Mouse (Mus musculus) hindbrain, embryonic 15.5 days (tissue): ENCODE data around the gene Oxnad1. TPM values are rescaled to one million over a fixed set of nuclear protein-coding genes. Genes with fewer than 3 reads are reported as not detected.
"Not testable (repeated sequence)": the region's sequence is repeated elsewhere in the genome, so short reads cannot be mapped to it uniquely, and the experiment has no call there.

Source experiments
- ATAC-seq: fragments of 200-750 bp; cut with Nextera tagmentation; 2 replicates; pipeline ENCODE4 v1.8.0; 2017; ENCODE audit warnings: low read depth, moderate number of reproducible peaks, moderate TSS enrichment; ENCODE audit not compliant: low FRiP score
- H3K27ac ChIP-seq: fragments of 300-500 bp; sonication (generic); replicated peaks from 2 replicates; pipeline ENCODE4 v1.5.1; 2015; ENCODE audit warnings: mild to moderate bottlenecking, inconsistent platforms
- H3K27me3 ChIP-seq: fragments of 300-500 bp; sonication (generic); 2 replicates; pipeline ENCODE4 v1.6.1; 2015; ENCODE audit warnings: control low read depth, inconsistent platforms
- H3K36me3 ChIP-seq: fragments of 300-500 bp; sonication (generic); 2 replicates; pipeline ENCODE4 v1.6.1; 2015; ENCODE audit warnings: control low read depth, inconsistent platforms
- H3K4me1 ChIP-seq: fragments of 300-500 bp; sonication (generic); replicated peaks from 2 replicates; pipeline ENCODE4 v1.6.1; 2015; ENCODE audit warnings: control low read depth, inconsistent platforms
- H3K4me2 ChIP-seq: fragments of 300-500 bp; sonication (generic); 2 replicates; pipeline ENCODE4 v1.6.1; 2015; ENCODE audit warnings: moderate library complexity, mild to moderate bottlenecking, inconsistent platforms
- H3K4me3 ChIP-seq: fragments of 300-500 bp; sonication (generic); 2 replicates; pipeline ENCODE4 v1.5.1; 2015; ENCODE audit warnings: mild to moderate bottlenecking, inconsistent platforms
- H3K9ac ChIP-seq: fragments of 300-500 bp; sonication (generic); 2 replicates; pipeline ENCODE4 v1.6.1; 2015; ENCODE audit warnings: inconsistent platforms
- H3K9me3 ChIP-seq: fragments of 300-500 bp; sonication (generic); 2 replicates; pipeline ENCODE4 v1.6.1; 2016; ENCODE audit warnings: control low read depth, inconsistent platforms
- WGBS: fragments of 180-500 bp; shearing (Covaris S2); methylation state at CpG from one replicate; pipeline ENCODE4 v1.1.7; 2015; 5-methylcytosine and 5-hydroxymethylcytosine counted together
- polyA plus RNA-seq: library from polyadenylated mRNA; unstranded; fragments of >200 nt; fragmentation: Nextera tagmentation; extraction: Ambion mirVana; gene quantifications from 2 replicates; pipeline ENCODE4 v1.2.1, GENCODE M21; 2015

Gene Oxnad1
- polyA plus RNA-seq, 1 experiment from 2014 or later, result 20.8 TPM

DNA sequence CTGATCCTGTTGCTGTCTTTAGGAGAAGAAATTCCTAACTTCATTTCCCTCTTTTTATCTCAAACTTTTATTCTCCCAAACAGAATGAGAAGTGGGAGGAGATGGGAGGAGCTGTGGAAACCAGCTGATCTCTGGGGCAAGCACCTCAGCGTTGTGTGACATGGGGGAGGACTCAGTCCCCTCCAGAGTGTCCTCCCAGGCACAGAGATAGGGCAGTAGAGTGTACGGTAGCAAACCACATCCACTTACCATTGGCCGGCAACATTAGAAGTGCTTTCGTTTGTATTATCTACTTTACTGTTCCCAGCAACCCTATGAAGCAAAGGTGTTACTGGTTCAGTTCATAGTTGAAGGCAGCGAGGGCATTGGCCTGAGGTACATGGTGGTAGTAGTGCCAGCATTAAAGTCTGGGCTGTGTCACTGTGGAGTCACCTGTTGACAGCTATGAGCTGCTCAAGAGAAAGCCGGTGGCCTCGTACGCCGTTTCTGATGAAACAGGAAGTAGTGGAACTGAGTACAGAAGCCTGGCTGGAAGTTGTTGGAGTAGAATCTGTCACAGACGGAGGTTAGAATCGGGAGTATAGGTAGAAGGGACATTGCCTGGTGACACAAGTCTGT is 8.4 kb downstream of the Oxnad1 start:
- Histone ChIP-seq H3K4me1 (no peaks in the 10 kb centered on the region), H3K36me3 (peaks cover 48% of the 10 kb centered on the region), H3K27ac (no peak overlapping the region), H3K4me2 (no peak overlapping the region), H3K9ac (no peak overlapping the region), H3K9me3 (no peaks in the 10 kb centered on the region), H3K4me3 (no peak overlapping the region), H3K27me3 (no peaks in the 10 kb centered on the region)
- 95% methylated on average over 11 of the region's 11 CpGs for WGBS
- ATAC-seq, result no peak

DNA sequence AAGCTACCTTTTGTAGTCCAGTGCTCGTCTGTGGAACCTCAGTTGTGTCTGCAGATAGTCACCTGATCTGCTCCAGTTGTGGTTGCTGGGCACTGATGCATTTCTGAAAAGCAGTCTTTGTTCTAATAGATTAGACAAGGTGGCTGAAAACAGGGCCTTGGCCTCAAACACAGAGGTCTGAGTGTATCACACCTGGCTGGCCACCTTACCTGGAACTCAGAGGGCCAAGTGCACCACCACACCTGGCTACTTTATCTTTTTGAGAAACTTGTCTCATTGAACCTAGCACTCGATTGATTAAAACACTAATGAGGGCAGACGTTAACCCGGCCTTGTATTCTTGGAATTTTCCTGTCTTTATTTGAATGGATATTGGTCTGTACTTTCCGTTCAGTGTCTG is 10.5 kb downstream of the Oxnad1 start:
- no peak for ATAC-seq
- Histone ChIP-seq H3K36me3 (peaks cover 68% of the 10 kb centered on the region), H3K9me3 (no peaks in the 10 kb centered on the region), H3K9ac (no peak overlapping the region), H3K4me1 (no peaks in the 10 kb centered on the region), H3K27ac (no peak overlapping the region), H3K4me2 (no peak overlapping the region), H3K4me3 (no peak overlapping the region), H3K27me3 (no peaks in the 10 kb centered on the region)
- WGBS, result 93% methylated on average over 5 of the region's 5 CpGs

DNA sequence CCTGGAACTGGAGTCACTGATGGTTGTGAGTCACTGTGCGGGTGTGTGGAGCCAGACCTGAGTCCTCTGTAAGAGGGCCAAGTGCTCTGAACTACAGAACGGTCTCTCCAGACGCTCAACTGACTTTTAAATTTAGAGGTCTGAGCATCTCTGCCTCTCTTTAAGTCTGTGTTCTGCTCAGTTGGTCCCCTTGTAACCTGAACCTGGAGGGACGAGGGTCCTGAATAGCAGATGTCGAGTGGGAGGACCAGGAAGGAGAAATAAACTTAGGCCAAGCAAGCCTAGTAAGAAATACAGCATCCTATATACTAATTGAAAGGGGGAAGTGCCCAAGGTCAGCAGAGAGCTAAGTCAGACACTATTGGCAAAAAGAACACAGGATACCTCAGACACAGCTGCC is 11.6 kb downstream of the Oxnad1 start:
- no peak overlapping the region for H3K4me3 ChIP-seq
- ATAC-seq, result no peak
- H3K9me3 ChIP-seq, result no peaks in the 10 kb centered on the region
- H3K27me3 ChIP-seq, result no peaks in the 10 kb centered on the region
- H3K9ac ChIP-seq, result no peak overlapping the region
- H3K36me3 ChIP-seq, result peaks cover 72% of the 10 kb centered on the region
- 88% methylated on average over 5 of the region's 5 CpGs for WGBS
- no peak overlapping the region for H3K27ac ChIP-seq
- H3K4me1 ChIP-seq, result no peaks in the 10 kb centered on the region
- H3K4me2 ChIP-seq, result no peak overlapping the region

GRCm38 (mm10) chr14:32097691-32098090 is 12.5 kb downstream of the Oxnad1 start:
- Histone ChIP-seq H3K4me3 (no peak overlapping the region), H3K9me3 (no peaks in the 10 kb centered on the region), H3K4me1 (no peaks in the 10 kb centered on the region), H3K27ac (no peak overlapping the region), H3K36me3 (peaks cover 74% of the 10 kb centered on the region), H3K27me3 (no peaks in the 10 kb centered on the region), H3K4me2 (no peak overlapping the region), H3K9ac (no peak overlapping the region)
- WGBS, result 97% methylated on average over 7 of the region's 7 CpGs
- no peak for ATAC-seq

DNA sequence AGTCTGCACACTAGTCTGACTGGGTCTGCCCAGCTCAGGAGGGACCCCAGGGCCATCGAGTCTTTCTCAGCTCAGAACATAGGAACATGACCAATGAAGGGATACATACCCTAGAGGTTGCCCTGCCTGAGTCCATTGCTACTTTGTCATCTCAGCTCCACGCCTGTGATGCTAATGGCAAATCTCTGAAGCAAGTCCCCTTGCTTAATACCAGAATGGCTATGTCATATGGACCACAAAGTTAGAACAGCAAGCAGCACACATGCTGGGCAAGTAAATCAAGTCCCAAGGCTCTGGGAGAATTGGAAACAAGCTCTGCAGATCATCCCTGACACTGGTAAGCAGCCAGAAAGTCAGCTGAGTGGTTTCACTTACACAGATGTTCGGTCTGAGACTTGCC is 13.8 kb downstream of the Oxnad1 start:
- Histone ChIP-seq H3K9me3 (no peaks in the 10 kb centered on the region), H3K9ac (no peak overlapping the region), H3K36me3 (peaks cover 70% of the 10 kb centered on the region), H3K4me3 (no peak overlapping the region), H3K27me3 (no peaks in the 10 kb centered on the region), H3K27ac (no peak overlapping the region), H3K4me2 (no peak overlapping the region), H3K4me1 (no peaks in the 10 kb centered on the region)
- no peak for ATAC-seq
- 98% methylated on average over 3 of the region's 3 CpGs for WGBS

DNA sequence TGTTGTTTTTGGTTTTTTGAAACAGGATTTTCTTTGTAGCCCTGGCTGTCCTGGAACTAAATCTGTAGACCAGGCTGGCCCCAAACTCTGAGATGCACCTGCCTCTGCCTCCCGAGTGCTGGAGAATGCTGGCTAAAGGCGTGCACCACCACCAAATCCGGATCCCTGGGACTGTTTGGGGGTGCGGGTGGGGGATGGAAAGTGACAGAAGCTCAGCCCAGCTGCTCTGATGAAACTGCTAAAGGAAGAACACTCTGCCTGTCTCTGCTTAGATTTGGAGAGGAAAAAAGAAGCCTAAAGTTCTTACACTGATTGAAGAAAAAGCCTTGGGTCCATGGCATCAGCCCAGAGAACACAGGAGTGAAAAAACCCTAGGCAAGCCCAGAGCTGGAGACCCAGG is 18.4 kb downstream of the Oxnad1 start:
- WGBS, result 88% methylated on average over 4 of the region's 4 CpGs
- Histone ChIP-seq H3K36me3 (peaks cover 34% of the 10 kb centered on the region), H3K4me1 (no peaks in the 10 kb centered on the region), H3K9ac (no peak overlapping the region), H3K4me2 (no peak overlapping the region), H3K27me3 (no peaks in the 10 kb centered on the region), H3K9me3 (no peaks in the 10 kb centered on the region), H3K4me3 (no peak overlapping the region), H3K27ac (no peak overlapping the region)
- no peak for ATAC-seq

- no peaks in the 10 kb centered on the region for H3K27me3 ChIP-seq
- WGBS, result 67% methylated on average over 7 of the region's 7 CpGs
Measured at GRCm38 (mm10) chr14:32105663-32106062, 20.5 kb downstream of the Oxnad1 start.

DNA sequence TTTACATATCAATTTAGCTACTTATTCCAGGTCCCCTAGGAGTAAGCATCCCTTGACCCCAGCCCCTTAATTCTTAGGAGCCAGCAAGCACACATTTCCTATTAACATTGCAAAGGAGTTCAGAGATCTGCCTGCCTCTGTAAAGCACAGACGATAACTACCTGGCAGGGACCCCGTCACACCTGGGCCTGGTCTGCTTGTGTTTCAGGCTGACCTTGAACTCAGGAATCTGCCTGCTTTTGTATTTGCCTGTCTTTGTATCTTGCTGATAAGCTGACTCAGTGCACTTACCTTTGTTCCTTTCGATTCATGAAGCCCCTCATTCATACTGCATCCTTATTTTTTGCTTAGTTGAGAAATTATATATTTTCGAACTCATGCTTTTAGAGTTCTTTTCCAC is 21.7 kb downstream of the Oxnad1 start:
- WGBS, result 84% methylated on average over 4 of the region's 4 CpGs

More at GRCm38 (mm10) chr14:32105663-32106062, 20.5 kb downstream of the Oxnad1 start:
- Histone ChIP-seq H3K9me3 (no peaks in the 10 kb centered on the region), H3K36me3 (peaks cover 13% of the 10 kb centered on the region; the same call in 1 of the 2 replicates), H3K27ac (no peak overlapping the region), H3K4me1 (no peaks in the 10 kb centered on the region), H3K4me3 (no peak overlapping the region), H3K4me2 (no peak overlapping the region), H3K9ac (no peak overlapping the region)
- no peak for ATAC-seq

GRCm38 (mm10) chr14:32112124-32112523 is 26.9 kb downstream of the Oxnad1 start:
- not testable (repeated sequence) for H3K27me3 ChIP-seq, H3K9me3 ChIP-seq, H3K27ac ChIP-seq, H3K4me3 ChIP-seq, H3K36me3 ChIP-seq, H3K9ac ChIP-seq, ATAC-seq, H3K4me1 ChIP-seq, H3K4me2 ChIP-seq
- 95% methylated on average over 10 of the region's 10 CpGs for WGBS

More for the DNA sequence above, 21.7 kb downstream of the Oxnad1 start:
- 0 out of 2 replicates have a peak, but pooled peaks cover 9% of the 10 kb centered on the region for H3K36me3 ChIP-seq
- H3K4me2 ChIP-seq, result no peak overlapping the region
- no peak for ATAC-seq
- no peak overlapping the region for H3K27ac ChIP-seq
- no peak overlapping the region for H3K4me3 ChIP-seq
- H3K4me1 ChIP-seq, result no peaks in the 10 kb centered on the region
- no peak overlapping the region for H3K9ac ChIP-seq
- no peaks in the 10 kb centered on the region for H3K27me3 ChIP-seq
- H3K9me3 ChIP-seq, result no peaks in the 10 kb centered on the region

- Histone ChIP-seq H3K27ac (no peak overlapping the region), H3K4me1 (no peaks in the 10 kb centered on the region), H3K4me2 (no peak overlapping the region), H3K9me3 (no peaks in the 10 kb centered on the region), H3K9ac (no peak overlapping the region), H3K36me3 (no peaks in the 10 kb centered on the region), H3K27me3 (no peaks in the 10 kb centered on the region), H3K4me3 (no peak overlapping the region)
- no peak for ATAC-seq
- 74% methylated on average over 11 of the region's 11 CpGs for WGBS
Measured at GRCm38 (mm10) chr14:32120940-32121919, 36.1 kb downstream of the Oxnad1 start.

DNA sequence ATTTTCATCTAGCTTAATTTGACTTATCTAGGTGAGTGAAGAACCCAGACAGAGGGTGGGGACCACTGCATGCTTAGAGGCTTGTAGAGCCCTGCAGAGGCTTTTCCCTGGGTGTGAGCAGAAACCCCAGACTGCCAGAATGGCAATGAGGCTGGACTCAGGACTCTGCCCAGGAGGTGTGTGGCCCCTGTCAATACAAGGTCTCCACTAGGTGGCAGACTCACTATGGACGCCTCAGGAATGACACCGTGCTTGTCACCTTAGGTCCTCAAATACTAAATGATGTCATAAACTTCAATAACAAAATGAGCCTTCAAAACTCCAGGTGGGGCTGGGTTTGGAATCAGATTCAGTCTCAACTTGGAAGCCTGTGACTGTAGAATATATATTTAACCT is 36.7 kb downstream of the Oxnad1 start:
- no peak overlapping the region for H3K4me3 ChIP-seq
- H3K9me3 ChIP-seq, result no peaks in the 10 kb centered on the region
- WGBS, result 58% methylated on average over 2 of the region's 2 CpGs
- H3K9ac ChIP-seq, result no peak overlapping the region
- no peaks in the 10 kb centered on the region for H3K36me3 ChIP-seq
- no peak for ATAC-seq
- no peaks in the 10 kb centered on the region for H3K27me3 ChIP-seq
- H3K4me1 ChIP-seq, result no peaks in the 10 kb centered on the region
- no peak overlapping the region for H3K4me2 ChIP-seq
- no peak overlapping the region for H3K27ac ChIP-seq

DNA sequence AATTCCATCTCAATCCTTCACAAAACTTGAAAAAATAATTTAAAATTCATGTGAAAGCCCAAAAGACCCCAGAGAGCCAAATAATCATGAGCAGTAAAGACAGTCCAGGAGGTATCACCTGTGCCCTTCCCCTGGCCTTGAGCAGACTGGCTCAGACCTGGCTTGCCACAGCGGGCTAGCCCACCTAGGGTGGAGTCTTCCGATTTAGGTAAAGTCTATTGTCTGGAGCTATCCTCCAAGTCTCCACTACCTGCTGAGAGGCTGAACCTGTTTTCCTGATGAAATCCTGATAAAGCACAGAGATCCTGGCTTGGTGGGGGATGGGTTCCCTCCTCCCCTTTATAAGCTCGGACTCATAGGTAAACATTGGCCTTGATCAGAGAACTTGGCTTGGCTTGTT is 39.1 kb downstream of the Oxnad1 start:
- no peaks in the 10 kb centered on the region for H3K9me3 ChIP-seq
- no peak for ATAC-seq
- H3K4me2 ChIP-seq, result no peak overlapping the region
- no peak overlapping the region for H3K27ac ChIP-seq
- H3K36me3 ChIP-seq, result no peaks in the 10 kb centered on the region
- H3K27me3 ChIP-seq, result no peaks in the 10 kb centered on the region
- 67% methylated on average over 3 of the region's 3 CpGs for WGBS
- no peaks in the 10 kb centered on the region for H3K4me1 ChIP-seq
- no peak overlapping the region for H3K9ac ChIP-seq
- no peak overlapping the region for H3K4me3 ChIP-seq
